Mouse (Mus musculus): ENCODE results near the gene Ms4a18.

The Ms4a18 gene

DNA sequence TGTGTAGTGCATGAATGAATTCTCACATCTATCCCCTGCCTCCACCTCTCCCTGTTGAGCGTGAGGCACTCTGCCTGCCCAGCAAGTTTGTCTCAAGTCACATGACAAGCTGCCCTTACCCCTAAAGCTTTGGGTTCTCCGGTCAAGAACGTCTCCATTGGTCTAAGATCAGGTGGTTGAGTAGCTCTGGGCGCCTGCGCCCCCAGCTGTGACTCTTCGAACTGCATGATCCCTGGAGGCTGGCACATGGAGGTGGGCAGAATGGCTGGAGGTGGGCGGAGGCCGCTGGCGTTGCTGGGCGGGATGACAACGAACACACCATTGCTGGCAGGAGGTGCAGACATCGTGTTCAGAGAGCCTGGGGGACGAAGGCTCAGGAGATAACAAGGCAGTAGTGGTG lies 33.3 kb downstream of the Ms4a18 start:
- no peak for DNase-seq (ENCODE audit: low read depth, low spot score)

DNA sequence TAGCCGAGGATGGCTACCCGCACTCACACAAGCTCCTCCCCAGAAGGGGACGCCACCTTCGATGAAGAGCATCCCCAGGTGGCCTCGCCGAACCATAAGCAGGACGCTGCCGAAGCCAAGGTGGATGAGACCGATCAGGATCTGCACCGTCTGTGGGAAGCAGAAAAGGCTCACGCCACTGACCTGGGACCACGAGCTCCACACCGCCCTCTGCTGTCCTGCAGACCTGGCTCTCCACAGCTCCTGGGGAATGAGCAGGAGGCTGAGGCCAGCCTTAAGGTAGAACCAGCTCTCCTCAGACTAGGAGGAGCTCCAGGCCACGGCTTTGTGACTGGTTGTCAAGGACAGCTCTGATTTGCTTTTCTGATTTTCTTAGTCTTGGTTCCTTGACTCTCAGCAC lies 34.7 kb downstream of the Ms4a18 start:
- peak; percentile 39 for DNase-seq (ENCODE audit: low read depth, low spot score)

DNA sequence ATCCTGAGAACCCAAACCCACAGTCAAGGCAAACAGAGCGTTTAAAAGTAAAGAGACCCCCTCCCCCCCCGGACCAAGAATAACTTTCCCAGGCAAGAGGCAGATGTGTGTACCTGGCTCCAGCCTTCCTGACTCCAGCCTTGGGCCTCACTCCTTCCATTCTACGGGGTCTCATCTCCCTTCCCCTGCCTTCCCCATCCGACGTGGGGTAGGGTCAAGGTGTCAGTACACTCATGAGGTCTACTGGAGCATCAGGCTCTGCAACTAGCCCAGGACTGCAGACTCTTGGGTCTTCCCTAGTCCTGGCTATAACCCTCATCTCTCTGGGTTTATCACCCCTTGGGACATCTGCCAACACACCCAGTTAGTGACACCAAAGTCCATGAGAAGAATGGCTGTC lies 37.6 kb downstream of the Ms4a18 start:
- DNase-seq (ENCODE audit: low read depth, low spot score), result no peak

DNA sequence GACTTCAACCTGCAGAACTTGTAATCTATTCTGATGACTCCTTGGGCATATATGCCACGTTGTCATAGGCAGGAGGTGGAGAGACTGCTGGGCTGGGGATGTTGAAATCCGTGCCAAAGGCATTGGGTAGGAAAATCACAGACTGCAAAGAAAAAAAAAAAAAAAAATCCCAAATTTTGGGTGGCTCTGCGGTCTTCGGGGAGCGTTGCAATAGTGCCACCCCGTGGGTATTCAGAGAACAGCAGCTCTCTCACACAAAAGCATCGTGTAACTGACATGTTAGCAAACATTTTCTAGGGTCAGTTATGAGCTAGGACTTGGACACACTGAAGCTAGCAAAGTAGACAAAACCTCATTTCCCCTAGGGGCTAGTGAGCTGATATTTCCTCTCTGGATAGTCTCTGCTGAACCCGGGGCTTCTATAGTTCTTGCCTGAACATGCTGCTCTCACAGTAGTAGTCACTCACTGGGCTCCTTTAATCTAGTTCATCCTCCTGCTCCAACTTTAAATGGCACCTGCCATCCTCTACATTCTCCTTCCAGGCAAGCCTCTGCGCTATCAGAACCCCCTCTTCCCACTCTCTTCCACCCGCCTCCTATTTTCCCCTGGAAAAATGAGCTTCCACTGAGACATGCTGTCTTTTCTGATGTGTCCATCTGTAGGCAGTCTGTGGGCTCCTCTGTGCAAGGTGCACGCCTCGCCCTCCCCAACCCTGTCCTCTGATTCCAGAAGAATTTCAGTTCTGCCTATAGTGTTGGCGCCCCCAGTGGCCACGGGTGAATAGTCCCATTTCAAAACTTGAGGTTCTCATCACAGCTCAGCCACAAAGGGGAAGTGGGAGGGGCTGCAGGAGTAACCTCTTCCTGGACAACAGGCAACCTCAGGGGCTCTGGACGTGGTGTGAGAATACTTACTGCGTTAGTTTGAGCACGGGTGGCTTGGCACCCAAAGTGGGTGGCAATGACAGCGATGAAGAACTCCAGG lies 38.4 kb downstream of the Ms4a18 start:
- peak; percentile 90 for DNase-seq (ENCODE audit: low read depth, low spot score)

DNA sequence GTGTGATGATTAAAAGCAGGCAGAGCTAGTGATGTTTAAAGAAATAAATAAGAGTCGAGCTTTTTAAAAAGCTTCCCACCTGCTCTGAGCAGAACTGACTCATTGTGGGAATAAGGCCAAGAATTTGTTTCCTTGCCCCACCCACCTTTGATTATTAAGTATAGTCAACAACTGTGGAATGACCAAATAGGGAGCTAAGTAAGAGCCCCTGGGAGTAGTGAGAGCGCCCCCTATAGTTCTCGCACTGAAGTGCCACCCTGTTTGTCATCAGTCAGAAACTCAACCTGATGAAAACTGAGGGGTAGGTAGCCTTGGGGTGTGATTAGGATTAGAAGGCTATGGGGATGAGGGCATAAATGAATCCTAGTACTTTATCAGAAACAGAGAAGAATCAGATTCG lies 41.5 kb downstream of the Ms4a18 start:
- peak; percentile 62 for DNase-seq (ENCODE audit: low read depth, low spot score)

DNA sequence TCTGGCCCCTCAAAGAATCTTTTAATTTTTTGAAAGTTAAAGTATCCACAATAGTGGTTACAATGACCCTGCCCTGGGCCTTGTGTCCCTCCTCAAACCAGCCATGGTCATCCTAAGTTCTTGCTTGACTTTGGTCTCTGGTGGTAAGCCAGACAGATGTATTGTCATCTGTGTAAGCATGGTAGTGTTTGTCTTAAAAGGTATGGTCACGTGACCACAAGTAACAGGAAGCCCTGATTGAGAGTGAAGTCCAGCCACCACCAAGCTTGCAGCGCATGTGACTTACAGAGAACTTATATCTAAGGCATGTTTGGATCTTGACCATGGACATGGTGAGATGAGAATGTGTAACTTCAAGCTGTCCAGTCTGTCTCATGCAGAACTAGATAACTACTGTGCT lies 42.6 kb downstream of the Ms4a18 start:
- no peak for DNase-seq (ENCODE audit: low read depth, low spot score)

DNA sequence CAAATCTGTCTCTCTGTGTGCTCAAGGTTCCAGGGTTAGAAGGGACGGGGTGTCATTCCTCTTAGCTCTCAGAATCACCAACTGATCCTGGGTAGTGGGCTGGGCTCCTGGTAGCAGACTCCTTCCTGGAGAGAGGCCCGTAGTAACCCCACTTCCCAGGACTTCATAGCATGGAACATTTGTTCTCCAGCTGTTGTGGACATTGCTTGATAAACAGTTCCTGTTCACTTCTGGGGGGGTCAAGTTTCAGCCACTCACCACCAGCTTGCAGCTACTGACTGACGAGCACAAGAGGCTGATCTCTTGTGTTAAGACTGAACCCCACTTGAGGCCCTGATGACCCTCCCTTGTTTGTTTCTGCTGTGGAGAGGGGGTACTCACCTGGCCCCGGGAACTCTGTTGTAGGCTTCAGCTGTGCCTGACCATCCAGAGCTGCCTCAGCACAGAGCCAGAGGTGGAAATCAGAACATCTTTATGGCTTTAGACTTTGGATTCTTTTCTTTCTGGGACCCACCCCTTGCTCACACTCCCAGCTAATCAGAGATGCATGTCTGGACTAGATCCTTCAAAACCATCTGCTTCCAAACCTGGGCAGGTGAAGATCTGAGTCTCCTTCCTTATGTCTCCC lies 43.5 kb downstream of the Ms4a18 start, which contains the start of gene Ms4a10:
TSS of gene Ms4a10 (minus strand) at position 433 of the 628 bp plus-strand sequence.
- DNase-seq (ENCODE audit: low read depth, low spot score), result no peak

DNA sequence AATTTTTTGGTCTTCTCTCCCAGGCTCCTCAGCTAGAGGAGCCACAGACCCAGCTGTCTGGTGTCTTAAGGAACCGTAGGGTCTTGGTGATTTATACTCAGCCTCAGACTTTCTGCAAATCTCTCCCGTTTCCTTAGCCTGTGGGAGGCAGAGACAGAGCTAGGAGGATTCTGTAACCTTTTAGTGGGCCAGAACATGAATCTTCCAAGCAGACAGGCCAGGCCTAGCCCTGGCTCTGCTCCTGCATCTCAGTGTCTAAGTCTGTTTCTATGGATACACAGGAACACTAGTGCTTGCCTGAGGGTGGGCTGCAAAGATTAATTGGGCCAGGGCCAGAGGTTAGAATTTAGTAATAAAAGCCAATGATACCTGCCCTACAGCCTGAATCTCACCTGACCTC lies 44.6 kb downstream of the Ms4a18 start:
- no peak for DNase-seq (ENCODE audit: low read depth, low spot score)

DNA sequence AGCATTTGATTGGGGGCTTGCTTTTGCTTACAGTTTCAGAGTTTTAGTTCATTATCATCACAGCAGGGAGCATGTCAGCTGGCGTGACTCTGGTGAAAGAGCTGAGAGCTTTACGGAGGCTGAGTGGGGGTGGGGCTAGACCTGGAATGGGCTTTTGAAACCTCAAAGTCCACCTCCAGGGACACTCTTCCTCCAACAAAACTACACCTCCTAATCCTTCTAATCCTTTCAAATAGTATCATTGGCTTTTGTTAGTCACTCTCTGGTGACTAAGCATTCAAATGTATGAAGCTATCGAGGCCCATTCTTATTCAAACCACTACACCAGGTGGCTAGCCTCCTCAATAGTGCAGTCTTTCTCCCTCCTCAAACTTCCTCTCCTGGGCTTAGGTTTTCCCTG lies 45.2 kb downstream of the Ms4a18 start:
- DNase-seq (ENCODE audit: low read depth, low spot score), result no peak

DNA sequence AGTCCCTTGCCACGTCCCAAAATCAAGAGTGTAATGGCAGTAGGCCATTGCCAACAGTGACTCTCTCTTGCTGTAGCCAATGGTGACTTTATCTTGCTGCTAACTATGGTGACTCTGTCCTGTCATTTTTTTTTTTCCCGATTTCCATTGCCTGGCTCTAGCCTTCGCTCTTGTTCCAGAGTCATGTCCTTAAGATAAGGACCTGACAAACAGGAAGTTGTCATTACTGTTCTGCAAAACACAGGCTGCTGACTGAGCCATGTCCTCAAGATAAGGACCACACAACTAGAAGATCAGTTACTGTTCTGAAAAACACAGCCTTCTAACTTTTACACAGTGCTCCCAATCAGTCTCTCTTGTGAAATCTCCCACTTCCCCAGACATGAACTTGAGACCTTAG lies 47.4 kb downstream of the Ms4a18 start:
- no peak for DNase-seq (ENCODE audit: low read depth, low spot score)

DNA sequence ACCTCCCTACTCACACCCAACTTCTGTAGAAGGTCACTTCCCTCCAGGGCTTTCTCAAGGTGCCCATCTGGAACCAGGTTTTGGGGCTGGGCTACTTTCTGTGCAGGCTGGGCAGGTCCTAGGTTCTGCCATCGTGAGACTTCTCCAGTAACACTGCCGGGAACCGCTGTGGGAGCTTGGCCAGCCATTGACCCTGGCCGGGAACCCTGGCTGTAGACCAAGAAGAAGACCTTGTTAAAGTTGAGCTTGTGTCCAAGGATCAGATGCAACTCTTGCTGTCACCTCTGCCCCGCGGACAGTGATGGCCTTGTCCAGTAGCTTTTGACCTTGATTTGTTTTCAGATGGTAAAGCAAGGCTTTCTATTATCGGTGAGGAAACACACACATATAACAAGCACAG lies 49.3 kb downstream of the Ms4a18 start:
- DNase-seq (ENCODE audit: low read depth, low spot score), result no peak

DNA sequence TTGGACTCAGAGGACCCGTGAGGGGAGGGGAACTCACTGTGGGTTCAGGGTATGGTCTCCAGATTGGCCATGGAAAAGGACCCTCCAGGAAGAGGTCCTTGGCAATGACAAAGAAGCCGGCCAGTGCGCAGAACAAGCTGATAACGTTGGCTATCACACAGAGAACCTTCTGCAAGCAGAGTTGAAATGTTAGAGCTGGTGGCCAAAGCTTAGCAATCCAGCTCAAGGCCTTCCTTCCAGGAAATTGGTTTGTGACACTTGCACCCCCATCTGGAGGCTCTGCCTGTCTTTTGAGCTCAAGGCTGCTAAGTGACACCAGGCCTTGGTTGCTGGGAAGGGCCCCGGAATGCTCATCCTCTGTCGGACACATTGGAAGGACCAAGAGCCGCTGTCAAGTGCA lies 52.1 kb downstream of the Ms4a18 start:
- DNase-seq (ENCODE audit: low read depth, low spot score), result no peak

DNA sequence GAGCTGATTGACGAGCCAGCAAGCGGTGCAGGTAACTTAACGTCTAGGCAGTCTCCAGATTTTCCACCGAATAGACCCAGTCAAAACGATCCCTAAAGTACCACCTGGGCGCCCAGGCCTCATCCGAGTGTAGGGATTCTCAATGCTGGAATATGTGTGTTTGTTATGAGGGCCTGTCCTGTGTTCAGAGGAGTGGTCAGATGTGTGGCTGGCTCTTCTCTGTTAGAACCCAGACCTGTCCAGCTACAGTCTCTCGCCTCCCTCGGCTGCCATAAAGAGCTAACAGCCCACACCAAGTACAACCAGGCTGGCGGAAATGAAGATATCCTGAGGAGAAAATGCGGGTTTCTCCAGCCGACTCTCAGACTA lies 57.9 kb downstream of the Ms4a18 start:
- DNase-seq (ENCODE audit: low read depth, low spot score), result no peak

DNA sequence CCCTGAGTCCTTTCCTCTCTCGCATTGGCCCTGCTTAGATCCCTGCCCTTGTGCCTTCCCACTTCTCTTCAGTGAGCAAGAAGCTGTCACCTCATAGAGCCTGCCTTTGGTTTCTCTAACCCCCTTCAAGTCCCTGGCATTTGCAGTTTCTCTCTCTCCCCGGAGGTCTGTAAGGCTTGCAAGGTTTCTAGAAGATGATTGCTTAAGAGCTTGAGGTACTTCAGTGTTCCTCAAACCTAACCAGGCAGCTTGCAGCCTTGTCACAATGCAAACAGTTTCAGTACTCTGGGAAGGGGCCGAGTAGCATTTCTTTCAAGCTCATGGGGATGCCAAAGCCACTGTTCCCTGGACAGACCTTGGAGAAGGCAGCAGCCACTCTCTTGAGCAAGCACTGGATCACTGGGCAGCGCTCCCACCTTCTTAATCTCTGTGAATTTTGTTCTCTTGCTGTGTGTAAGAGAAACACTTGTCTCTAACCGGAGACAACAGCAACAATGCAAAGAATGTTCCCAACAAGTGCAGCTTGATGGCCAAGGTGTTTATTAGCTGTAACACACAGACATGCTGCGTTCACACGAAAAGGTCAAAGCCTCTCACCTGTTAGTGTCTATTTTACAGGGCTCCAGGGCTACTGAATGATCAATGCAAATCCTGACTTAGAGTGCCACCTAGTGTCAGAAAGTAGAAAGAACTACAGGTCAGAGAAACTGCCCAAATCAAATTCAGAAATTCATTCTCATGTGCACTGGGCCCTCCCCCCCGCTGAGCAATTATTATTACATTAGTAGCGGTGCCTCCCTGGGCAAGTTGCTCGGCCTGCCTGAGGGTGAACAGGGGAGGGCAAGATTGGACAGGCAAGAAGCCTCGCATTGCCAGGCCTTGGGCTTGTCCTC lies 58.5 kb downstream of the Ms4a18 start:
- peak; percentile 75 for DNase-seq (ENCODE audit: low read depth, low spot score)

DNA sequence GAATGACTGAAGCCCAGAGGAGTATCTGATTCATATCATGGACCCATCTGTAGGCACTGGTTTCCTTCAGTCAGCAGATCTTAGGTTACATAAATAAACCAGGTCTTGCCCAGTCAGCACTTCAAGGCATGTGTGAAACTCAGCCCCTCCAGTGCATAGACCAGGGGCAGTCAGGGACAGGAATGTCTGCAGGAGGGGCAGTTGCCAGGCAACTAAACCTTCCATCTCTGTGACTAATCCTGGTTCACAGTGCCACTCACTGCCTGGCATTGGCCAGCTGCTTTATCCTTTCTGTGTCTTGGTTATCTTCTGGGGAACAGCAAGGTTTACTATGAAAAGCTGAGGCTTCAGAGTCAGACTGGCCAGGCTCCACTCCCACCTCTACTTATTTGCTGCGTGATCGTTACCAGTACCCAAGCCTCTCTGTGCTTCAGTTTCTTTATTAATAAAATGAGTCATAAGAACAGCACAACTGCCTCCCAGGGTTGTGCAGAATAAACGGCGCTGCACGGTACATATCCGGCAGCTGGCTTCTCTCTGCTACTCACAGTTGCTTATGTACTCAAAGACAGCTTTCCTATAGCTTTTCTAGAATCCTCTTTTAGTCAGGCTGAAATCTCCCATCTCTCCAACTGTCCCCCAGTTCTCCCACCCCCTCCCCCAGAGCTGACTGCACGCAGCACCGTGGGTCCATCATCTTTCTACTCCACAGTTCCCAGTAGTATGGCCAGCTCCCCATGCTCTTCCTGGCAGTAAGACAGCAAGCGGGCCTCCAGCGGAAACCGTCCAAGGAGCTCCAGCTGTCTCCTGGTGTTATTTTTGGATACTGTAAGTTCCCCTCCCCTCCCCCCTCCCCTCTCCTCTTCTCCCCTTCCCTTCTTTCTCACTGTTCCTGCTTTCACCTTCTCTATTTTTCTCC lies 65.6 kb downstream of the Ms4a18 start:
- DNase-seq (ENCODE audit: low read depth, low spot score), result no peak

DNA sequence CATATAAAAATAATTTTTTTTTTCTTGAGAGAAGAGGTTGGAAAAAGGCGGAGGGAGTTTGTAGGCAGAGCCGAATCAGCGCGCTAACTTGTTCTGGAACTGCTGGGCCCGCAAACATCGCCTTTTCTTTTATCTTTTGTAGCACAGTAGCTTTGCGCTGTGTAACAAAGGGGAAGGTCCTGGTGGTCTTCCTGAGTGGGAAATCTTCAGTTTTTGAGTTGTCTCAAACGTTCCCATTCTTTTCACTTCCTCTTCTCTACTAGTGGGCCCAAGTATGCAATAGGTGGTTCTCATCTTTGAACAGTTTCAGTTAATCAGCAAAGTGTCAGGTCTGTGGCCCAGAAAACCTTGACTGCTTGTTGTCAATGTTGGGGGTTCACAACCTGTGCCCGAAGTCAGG lies 68.3 kb downstream of the Ms4a18 start:
- DNase-seq (ENCODE audit: low read depth, low spot score), result no peak

DNA sequence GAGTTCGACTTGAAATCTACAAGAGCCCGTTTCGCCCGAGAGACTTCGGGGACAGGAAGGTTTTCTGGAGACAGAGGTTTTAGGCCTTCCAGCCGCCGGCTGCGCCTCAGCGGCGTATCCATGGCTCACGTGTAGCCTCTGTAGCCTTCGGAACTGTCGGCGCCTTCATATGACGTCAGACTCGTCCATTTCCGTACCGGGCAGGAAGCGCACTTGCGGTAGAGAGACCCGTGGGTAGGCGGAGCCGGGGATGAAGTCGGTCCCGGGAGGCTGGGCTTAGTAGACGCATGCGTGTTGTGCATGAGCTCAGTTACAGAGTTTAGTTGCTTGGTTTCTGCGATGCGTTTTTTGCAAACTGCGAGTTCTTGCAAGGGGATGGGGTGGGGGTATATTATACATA lies 68.7 kb downstream of the Ms4a18 start, which contains the start of gene Ccdc86:
TSS of gene Ccdc86 (minus strand) at position 155 of the 400 bp plus-strand sequence.
- DNase-seq (ENCODE audit: low read depth, low spot score), result peak; percentile 98

DNA sequence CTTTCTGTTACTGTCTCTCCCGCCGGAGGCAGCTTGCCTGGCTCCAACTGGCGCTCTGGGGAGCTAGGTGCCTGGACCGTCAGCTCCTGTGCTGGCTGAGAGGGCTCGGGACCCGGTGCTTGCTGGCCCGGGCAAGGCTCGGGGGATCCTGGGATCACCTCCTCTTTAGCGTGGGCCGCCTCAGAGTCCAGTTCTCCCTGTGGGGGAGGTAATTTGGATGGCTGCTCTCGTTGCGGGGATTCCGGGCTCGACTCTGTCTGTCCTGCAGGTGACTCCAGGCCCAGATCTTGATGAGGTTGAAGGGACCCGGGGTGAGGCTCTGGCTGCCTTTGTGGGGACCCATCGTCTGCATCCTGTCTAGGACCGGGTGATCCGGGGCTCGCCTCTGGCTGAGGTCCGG lies 69.4 kb downstream of the Ms4a18 start:
- peak; percentile 23 for DNase-seq (ENCODE audit: low read depth, low spot score)

DNA sequence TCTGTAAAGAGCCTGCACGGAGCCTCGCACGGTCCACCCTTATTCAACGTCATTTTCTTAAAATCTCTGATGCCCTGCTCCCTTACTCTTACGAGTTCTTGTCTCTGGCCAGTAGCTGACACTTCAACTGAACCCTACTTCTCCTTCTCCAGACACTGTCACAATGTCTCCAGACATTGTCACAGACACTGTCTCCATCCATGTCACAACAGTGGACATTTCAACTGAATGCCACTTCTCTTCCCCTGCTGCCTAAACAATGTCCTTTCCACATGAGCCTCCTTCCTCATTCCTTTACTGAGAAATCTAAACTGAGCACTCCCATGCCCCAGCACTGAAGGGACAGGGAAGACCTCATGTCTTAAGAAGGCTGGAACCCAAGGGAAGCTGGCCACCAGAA lies 70.6 kb downstream of the Ms4a18 start:
- no peak for DNase-seq (ENCODE audit: low read depth, low spot score)
